Mouse (Mus musculus) left cerebral cortex, adult 9 months (tissue): Measurements from ENCODE around the gene Ocln.
A peak's percentile ranks its signal among the peaks of the same experiment; 100 is the strongest.
"Not testable (repeated sequence)": the region's sequence is repeated elsewhere in the genome, so short reads cannot be mapped to it uniquely, and the experiment has no call there.

Source experiments
- DNase-seq, 2 experiments: peaks; one replicate each; pipeline ENCODE4 v3.0.0; 2022; ENCODE audit warnings: low spot score in 2 of 2

Gene Ocln

GRCm38 (mm10) chr13:100544220-100544662, 8.3 kb downstream of the Ocln start:
- no peak for DNase-seq

GRCm38 (mm10) chr13:100543011-100543767, 9.3 kb downstream of the Ocln start:
- no peak for DNase-seq

GRCm38 (mm10) chr13:100536149-100536548, 16.4 kb downstream of the Ocln start:
- DNase-seq = no peak

GRCm38 (mm10) chr13:100532788-100533365, 19.6 kb downstream of the Ocln start:
- DNase-seq = no peak

GRCm38 (mm10) chr13:100526649-100527038, 25.9 kb downstream of the Ocln start:
- no peak for DNase-seq

- peak in 1 of 2 experiments; percentile 15 for DNase-seq
These were observed 26.4 kb downstream of the Ocln start for GRCm38 (mm10) chr13:100525935-100526648.

- DNase-seq = no peak
These were observed 27.6 kb downstream of the Ocln start for GRCm38 (mm10) chr13:100524896-100525295.

GRCm38 (mm10) chr13:100523698-100524097, 28.8 kb downstream of the Ocln start:
- no peak for DNase-seq

GRCm38 (mm10) chr13:100521724-100522591, 30.6 kb downstream of the Ocln start:
- DNase-seq = no peak

GRCm38 (mm10) chr13:100519162-100519561, 33.4 kb downstream of the Ocln start:
- DNase-seq = no peak

GRCm38 (mm10) chr13:100518191-100518590, 34.3 kb downstream of the Ocln start:
- DNase-seq = no peak

GRCm38 (mm10) chr13:100517652-100518153, 34.8 kb downstream of the Ocln start:
- no peak for DNase-seq

GRCm38 (mm10) chr13:100516213-100517105, 36.1 kb downstream of the Ocln start:
- no peak for DNase-seq

GRCm38 (mm10) chr13:100512792-100513191, 39.7 kb downstream of the Ocln start:
- no peak for DNase-seq

- DNase-seq = no peak
These were observed 40.6 kb downstream of the Ocln start for GRCm38 (mm10) chr13:100511860-100512364.

GRCm38 (mm10) chr13:100511146-100511859, 41.2 kb downstream of the Ocln start:
- DNase-seq = no peak

- DNase-seq = not testable (repeated sequence)
These were observed 52.9 kb downstream of the Ocln start for GRCm38 (mm10) chr13:100499625-100500024.

- DNase-seq = no peak
These were observed 57.2 kb downstream of the Ocln start for GRCm38 (mm10) chr13:100495337-100495736.

GRCm38 (mm10) chr13:100494370-100494769, 58.1 kb downstream of the Ocln start:
- not testable (repeated sequence) for DNase-seq

GRCm38 (mm10) chr13:100493313-100493712, 59.2 kb downstream of the Ocln start:
- DNase-seq = no peak
